Mouse (Mus musculus): ENCODE data around the gene Rft1. TPM values are rescaled to one million over a fixed set of nuclear protein-coding genes. Genes with fewer than 3 reads are reported as not detected.

Rft1 gene
- 10 to 100 TPM; 10.2 to 11.2 TPM for total RNA-seq (2021)
- long read RNA-seq, transcript Rft1-201 (13 exons, 2,387 nt) = major isoform, 6 of 12 reads
- long read RNA-seq, partial matches to known transcripts = 2 of 12 reads
- long read RNA-seq, other reads (novel, unspliced or antisense) = 3 of 12 reads

DNA sequence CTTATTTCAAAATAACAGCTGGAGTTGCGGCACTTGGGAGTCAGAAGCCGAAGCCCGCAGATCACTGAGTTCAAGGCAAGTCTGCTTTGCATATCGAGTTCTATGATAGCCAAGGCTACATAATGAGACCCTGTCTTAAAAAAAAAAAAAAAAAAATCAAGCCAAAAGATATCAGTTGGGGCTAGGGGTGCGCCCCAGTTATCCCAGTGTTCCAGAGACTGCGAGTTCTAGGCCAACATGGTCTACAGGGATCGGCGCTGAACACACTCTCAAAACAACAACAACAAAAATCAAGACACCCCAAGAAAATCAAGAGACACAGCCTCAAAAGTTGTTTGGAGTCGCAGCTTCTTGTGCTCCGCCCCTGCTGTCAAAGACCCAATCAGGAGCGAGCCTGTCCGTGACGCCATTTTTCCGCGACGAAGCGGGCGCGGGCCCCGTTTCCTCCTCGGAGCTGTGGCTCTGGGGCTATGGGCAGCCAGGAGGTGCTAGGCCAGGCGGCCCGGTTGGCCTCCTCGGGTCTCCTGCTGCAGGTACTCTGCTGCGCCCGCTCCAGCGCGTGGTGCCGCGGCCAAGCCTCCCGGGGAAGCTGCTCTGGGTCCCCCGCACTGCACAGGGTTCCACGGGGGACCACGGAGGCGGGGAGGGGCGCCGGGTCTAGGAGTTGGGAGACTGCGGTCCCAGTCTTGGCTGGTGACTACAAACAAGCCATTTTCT, at the start of gene Rft1:
Rft1 (plus strand) TSS at position 418 of the 717 bp plus-strand sequence.
- DNase-seq (ENCODE audit: low spot score in 2 of 2) = peak; percentile 99

DNA sequence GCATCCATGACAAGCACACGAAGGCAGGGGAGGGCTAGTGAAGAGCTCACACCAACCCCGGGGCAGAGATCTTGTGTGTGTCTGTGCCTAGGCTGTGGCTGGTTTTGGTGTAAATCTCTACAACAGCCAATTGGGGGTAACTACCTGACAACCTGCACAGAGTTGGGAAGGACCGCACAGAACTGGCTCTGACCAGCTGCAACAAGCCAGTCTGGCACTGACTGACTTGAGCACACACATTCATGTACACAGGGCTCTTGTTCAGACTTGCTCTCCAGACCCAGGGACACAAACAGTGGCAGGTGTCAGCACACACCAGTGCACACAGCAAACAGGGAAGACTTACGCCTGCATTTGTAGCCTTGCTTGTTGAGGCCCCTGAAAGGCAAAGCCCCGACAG, 47.3 kb upstream of the Rft1 start:
- no peak for DNase-seq (ENCODE audit: low spot score in 2 of 2)

DNA sequence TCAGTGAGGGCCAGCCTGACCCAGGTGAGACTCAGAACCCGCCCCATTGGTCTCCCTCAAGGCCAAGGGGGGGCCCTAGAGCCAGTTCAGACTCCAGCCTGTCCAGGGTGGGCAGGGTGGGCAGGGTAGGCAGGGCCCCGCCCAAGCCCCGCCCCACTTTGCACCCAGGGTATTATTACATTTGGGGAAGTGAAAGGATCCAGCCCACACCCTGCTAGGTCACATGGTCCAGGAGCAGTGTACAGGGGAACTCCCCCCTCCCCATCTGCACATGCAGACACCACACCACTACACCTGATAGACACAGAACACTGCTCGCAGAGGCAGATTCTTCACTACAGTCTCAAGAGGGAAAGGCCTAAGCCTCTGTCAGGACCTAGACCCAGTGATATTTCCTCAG, 46.5 kb upstream of the Rft1 start:
- no peak for DNase-seq (ENCODE audit: low spot score in 2 of 2)

- no peak for DNase-seq (ENCODE audit: low spot score in 2 of 2)
Measured at GRCm38 (mm10) chr14:30608176-30608575, 46.0 kb upstream of the Rft1 start.

DNA sequence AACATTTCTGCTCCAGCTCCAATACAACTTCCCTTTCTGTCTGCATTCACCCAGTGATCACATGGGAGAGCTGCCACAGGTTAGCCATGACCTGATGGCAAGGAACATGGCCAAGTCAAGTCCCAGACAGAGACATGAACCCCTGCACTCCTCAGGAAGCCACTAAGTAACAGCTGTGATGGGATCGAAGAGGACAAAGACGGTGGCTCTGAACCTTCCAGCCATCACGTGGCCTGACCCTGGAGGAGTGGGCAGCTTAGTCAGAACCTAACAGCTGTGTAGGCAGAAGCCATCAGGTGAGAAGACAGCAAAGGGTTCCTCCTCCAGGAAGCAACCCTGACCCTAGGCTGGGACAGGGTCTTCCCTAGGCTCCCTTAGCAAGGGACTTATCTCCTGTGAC, 44.7 kb upstream of the Rft1 start:
- DNase-seq (ENCODE audit: low spot score in 2 of 2) = no peak

GRCm38 (mm10) chr14:30610304-30610703, 43.9 kb upstream of the Rft1 start:
- DNase-seq (ENCODE audit: low spot score in 2 of 2) = no peak

GRCm38 (mm10) chr14:30610940-30611339, 43.2 kb upstream of the Rft1 start:
- DNase-seq (ENCODE audit: low spot score in 2 of 2) = no peak

DNA sequence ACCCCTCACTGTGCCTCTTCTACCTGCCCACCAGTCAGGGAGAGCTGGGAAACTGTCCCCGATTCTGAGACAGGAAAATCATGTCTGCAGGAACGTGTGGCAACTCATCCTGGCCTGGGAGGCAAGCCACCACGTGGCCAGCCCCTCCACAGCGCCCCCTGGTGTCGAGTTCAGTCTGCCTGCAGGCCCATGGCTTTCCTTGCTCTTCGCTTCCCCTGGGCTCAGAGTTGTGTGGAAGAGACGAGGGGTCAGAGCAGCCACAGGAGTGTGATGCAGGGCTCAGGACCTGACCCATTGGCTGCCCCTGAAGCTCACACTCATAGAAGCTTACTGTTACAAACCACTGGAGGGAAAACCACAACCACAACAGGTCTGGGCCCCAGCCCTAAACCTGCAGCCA, 41.6 kb upstream of the Rft1 start:
- peak; percentile 85 to 86 for DNase-seq (ENCODE audit: low spot score in 2 of 2)

GRCm38 (mm10) chr14:30612962-30613715, 41.0 kb upstream of the Rft1 start:
- no peak for DNase-seq (ENCODE audit: low spot score in 2 of 2)

GRCm38 (mm10) chr14:30616751-30617150, 37.4 kb upstream of the Rft1 start:
- no peak for DNase-seq (ENCODE audit: low spot score in 2 of 2)

GRCm38 (mm10) chr14:30618746-30619275, 35.3 kb upstream of the Rft1 start:
- DNase-seq (ENCODE audit: low spot score in 2 of 2) = no peak

DNA sequence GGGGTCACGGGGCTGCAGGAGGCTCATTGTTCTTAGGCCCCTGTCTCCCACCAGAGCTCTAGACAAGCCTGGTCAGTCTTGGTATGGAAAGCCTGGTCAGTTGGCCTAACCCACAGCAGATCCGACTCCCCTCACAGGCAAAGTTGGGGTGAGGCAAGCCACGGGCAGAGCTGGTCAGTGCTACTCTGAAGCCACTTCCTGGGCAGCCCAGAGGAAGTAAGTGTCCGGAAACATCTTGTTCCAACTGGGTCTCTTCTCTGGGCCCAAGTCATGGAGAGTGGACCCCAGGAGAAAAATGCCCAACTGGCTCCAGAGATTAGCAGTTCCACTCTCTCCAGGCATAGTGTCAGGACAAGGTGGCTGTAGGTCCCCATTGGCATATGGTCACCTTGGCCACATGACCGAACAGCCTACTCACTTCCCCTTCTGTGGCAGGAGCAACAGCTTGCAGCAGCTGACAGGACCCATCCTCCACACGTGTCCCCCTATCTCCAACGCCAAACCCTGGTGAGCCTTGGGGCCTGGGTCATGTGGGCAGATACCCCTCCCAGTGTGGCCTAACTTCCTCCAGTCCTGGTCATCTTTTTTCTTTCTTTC, 34.1 kb upstream of the Rft1 start:
- DNase-seq (ENCODE audit: low spot score in 2 of 2) = no peak

DNA sequence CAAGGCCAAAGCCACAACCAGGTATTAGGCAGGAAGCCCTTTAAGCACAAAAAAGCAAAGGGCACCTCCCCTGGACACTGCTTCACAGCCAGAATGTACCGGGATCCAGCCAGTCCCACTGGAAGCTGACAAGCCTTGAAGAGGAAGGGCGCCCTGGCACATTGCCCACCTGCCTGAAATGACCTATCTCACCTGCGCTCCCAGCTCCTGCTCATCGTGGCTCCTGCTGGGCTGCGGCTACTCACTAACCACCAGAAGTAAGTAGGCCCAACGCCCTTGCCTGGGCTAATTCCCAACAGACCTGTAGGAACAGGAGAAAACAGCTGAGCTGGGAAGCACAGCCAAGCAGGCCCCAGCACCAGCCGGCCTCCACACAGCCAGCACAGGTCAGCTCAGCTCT, 32.0 kb upstream of the Rft1 start:
- DNase-seq (ENCODE audit: low spot score in 2 of 2) = no peak

DNA sequence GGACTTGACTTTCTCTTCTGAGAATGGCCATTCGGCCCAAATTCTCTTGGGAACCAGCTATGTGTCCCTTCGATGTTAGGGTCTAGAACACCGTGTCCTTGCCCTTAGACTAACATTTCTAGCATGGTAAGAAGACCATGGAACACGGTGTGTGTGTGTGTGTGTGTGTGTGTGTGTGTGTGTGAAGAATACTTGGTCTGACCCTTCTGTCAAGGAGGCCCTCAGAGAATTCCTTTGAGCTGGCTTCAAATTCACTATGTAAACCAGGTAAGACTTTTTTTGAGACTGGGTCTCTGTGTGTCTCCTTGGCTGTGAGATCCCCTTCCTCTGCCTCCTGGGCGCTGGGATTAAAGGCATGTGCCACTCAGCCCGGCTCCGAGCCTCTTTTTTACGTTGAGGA, 31.6 kb upstream of the Rft1 start:
- DNase-seq (ENCODE audit: low spot score in 2 of 2) = no peak

GRCm38 (mm10) chr14:30624277-30624721, 29.9 kb upstream of the Rft1 start:
- DNase-seq (ENCODE audit: low spot score in 2 of 2) = no peak

GRCm38 (mm10) chr14:30625131-30625807, 28.9 kb upstream of the Rft1 start:
- peak in 1 of 2 experiments; percentile 48 for DNase-seq (ENCODE audit: low spot score in 2 of 2)

- DNase-seq (ENCODE audit: low spot score in 2 of 2) = peak; percentile 67 to 72
Measured at GRCm38 (mm10) chr14:30625856-30626726, 28.1 kb upstream of the Rft1 start, which contains the start of gene Prkcd. Gene Prkcd (minus strand): TSS chr14:30626210.

DNA sequence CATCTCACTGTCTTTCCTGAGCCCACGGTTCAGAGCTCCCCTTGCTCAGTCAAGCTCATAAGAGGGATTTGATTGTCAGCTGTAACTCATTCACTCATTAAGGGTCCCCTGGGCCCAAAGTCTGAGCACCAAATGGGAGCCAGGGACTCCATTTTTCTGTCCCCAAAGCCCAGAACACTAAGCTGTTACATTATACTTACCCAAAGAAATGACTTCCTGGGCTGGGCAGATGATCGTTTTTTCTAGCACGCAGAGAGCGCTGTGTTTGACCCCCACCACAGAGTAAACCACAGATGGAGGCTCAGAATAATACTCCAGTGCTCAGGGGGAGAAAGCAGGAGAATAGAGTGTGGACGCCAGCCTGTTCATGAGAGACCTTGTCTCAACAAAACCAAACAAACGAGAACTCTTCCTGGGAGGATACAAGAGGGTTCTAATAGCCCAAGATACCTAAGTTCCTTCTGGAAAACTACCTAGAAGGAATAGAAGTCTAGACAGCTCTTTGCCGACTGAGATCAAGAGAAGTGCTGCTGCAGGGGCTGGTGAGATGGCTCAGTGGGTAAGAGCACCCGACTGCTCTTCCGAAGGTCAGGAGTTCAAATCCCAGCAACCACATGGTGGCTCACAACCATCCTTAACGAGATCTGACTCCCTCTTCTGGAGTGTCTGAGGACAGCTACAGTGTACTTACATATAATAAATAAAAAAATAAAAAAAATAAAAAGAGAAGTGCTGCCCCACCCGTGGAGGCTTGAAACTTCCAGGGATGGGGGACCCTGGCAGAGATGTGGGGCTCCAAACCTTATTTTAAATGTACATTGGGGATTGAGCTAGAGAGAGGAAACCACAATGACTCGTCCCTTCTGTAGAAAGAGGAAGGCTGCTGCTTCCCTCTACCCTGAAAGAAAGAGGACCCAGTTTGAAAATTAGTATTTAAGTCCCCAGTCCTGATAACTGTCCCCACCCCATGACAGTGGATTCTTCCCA, 27.1 kb upstream of the Rft1 start:
- DNase-seq (ENCODE audit: low spot score in 2 of 2) = no peak

- no peak for DNase-seq (ENCODE audit: low spot score in 2 of 2)
Measured at GRCm38 (mm10) chr14:30628235-30628634, 25.9 kb upstream of the Rft1 start.
